Mouse (Mus musculus) thymus, adult 2 months (tissue): ENCODE results near the gene Tert. TPM values are rescaled to one million over a fixed set of nuclear protein-coding genes. Genes with fewer than 3 reads are reported as not detected.

Experiments used
- DNase-seq: peaks from one replicate; pipeline ENCODE4 v3.0.0; 2021
- H3K27ac ChIP-seq: fragments of 200-500 bp; 2 replicates; pipeline ENCODE4 v1.5.1; 2012; ENCODE audit warnings: low read length, control low read depth; ENCODE audit not compliant: control insufficient read depth, insufficient read depth
- H3K27me3 ChIP-seq: fragments of 200-500 bp; 2 replicates; pipeline ENCODE4 v1.6.1; 2012; ENCODE audit warnings: mild to moderate bottlenecking, low read length, moderate library complexity, mixed read lengths; ENCODE audit not compliant: control insufficient read depth, insufficient read depth
- H3K36me3 ChIP-seq: fragments of 200-500 bp; 2 replicates; pipeline ENCODE4 v1.6.1; 2012; ENCODE audit warnings: mild to moderate bottlenecking, low read length, moderate library complexity; ENCODE audit not compliant: control insufficient read depth, insufficient read depth
- H3K4me1 ChIP-seq: fragments of 200-500 bp; replicated peaks from 2 replicates; pipeline ENCODE4 v1.6.1; 2012; ENCODE audit warnings: low read length; ENCODE audit not compliant: control insufficient read depth, insufficient read depth
- H3K4me3 ChIP-seq: fragments of 200-500 bp; 2 replicates; pipeline ENCODE4 v1.5.1; 2012; ENCODE audit warnings: mild to moderate bottlenecking, low read length, control low read depth, moderate library complexity; ENCODE audit not compliant: control insufficient read depth, insufficient read depth
- CTCF ChIP-seq: fragments of 200-500 bp; IDR thresholded peaks from 2 replicates; pipeline ENCODE4 v1.5.1; 2012; ENCODE audit warnings: mild to moderate bottlenecking, control low read depth, low read length, moderate library complexity, borderline replicate concordance; ENCODE audit not compliant: control insufficient read depth, poor library complexity, insufficient read depth; ENCODE audit errors: extremely low read depth
- POLR2A ChIP-seq: fragments of 200-500 bp; IDR thresholded peaks from 2 replicates; pipeline ENCODE4 v1.6.1; 2012; ENCODE audit warnings: mild to moderate bottlenecking, low read length, control low read depth, moderate library complexity; ENCODE audit not compliant: control insufficient read depth, poor library complexity, insufficient read depth; ENCODE audit errors: extremely low read depth
- WGBS: fragments of 180-500 bp; shearing (Covaris S2); methylation state at CpG from one replicate; pipeline ENCODE4 v1.1.7; 2018; 5-methylcytosine and 5-hydroxymethylcytosine counted together
- polyA plus RNA-seq: library from polyadenylated mRNA; depleted of rRNA; stranded (reverse); fragments of >200 nt; gene quantifications from 2 replicates; pipeline ENCODE4 v1.2.3, GENCODE M21; 2012

Tert gene
- polyA plus RNA-seq, 1 experiment: 17.2 TPM

- Histone ChIP-seq H3K36me3 (no peaks in the 10 kb centered on the region), H3K27ac (no peak overlapping the region), H3K27me3 (no peaks in the 10 kb centered on the region; the same call in 1 of the 2 replicates), H3K4me3 (no peak overlapping the region), H3K4me1 (no peaks in the 10 kb centered on the region)
- DNase-seq: no peak
- WGBS: 92% methylated on average over 2 of the region's 2 CpGs
- TF ChIP-seq POLR2A: no peak
- no peak for TF ChIP-seq CTCF
Measured at GRCm38 (mm10) chr13:73660163-73660695, 33.5 kb downstream of the Tert start.

DNA sequence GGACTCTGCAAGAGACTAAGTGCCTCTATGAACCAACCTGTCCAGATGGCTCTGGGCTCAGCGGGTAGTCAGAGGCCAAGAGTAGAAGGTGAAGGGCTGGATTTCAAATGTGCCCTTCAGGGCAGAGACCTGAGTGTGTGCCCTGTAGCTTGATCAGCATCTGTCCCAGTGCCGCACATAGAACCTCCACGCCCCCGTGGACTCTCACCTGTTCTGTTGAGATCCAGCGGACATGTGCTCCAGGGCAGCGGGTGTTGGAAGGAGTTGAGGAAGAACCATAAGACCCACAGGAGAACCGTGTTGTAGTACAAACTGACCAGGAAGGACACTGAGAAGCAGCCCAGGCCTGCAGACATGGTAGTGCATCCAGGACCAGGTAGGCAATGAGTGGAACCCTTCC lies 48.5 kb downstream of the Tert start:
- Histone ChIP-seq H3K4me1 (peaks cover 4% of the 10 kb centered on the region), H3K4me3 (no peak overlapping the region), H3K36me3 (no peaks in the 10 kb centered on the region), H3K27ac (no peak overlapping the region), H3K27me3 (no peaks in the 10 kb centered on the region)
- no peak for TF ChIP-seq CTCF
- no peak for TF ChIP-seq POLR2A
- 94% methylated on average over 7 of the region's 7 CpGs for WGBS
- no peak for DNase-seq

DNA sequence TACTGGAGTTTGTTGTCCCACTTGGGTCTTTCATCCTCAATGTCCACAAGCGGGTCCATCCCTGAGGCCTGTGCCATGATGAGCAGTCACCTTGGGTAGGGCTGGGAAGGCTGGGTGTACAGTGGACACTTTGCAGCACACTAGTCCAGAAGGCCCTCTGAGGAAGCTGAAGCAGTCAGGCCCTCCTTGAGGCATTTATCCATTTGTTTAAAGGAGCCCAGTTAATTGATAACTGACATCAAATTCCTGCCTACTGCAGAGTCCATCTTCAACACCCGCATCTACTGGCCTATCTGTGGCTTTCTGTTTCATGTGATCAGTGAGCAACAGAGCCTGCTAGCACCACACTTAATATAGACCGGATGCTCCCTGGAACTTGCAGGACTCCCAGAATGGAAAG lies 51.1 kb downstream of the Tert start, which contains the start of gene Slc6a18:
Gene Slc6a18 (minus strand): TSS at position 171 of the 400 bp plus-strand sequence.
- no peaks in the 10 kb centered on the region for H3K27me3 ChIP-seq
- peaks cover 8% of the 10 kb centered on the region for H3K36me3 ChIP-seq
- no peak within 1 kb of the TSS for H3K27ac ChIP-seq
- no peak for DNase-seq
- H3K4me3 ChIP-seq: no peak within 1 kb of the TSS
- peaks cover 22% of the 10 kb centered on the region for H3K4me1 ChIP-seq
- no peak for TF ChIP-seq CTCF
- TF ChIP-seq POLR2A: no peak
- 95% methylated on average over 3 of the region's 3 CpGs for WGBS

DNA sequence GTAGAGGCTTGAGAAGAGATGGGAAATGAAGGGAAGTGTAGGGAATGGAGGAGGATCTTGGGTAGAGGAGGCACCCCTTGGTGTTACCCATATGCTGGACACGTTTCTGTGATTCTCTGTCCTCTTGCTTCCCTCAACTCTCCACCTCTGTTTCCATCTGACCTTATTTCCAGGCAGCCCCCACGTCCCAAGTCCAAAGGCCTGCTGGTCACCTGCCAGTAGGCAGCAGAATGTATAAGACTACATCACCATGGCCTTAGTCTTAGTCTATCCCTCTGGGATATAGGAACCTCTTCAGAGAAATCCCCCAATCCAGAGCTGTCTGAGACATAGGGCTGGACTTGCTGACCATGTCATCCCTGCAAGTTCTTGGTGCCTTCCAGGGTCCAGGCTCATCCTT lies 52.6 kb downstream of the Tert start:
- DNase-seq: no peak
- H3K4me1 ChIP-seq: peaks cover 34% of the 10 kb centered on the region
- H3K27ac ChIP-seq: no peak overlapping the region

GRCm38 (mm10) chr13:73680394-73680793 lies 53.7 kb downstream of the Tert start:
- Histone ChIP-seq H3K4me1 (peaks cover 37% of the 10 kb centered on the region), H3K27ac (no peak overlapping the region), H3K36me3 (peaks cover 8% of the 10 kb centered on the region), H3K27me3 (no peaks in the 10 kb centered on the region), H3K4me3 (no peak overlapping the region)
- WGBS: 5% methylated on average over 1 of the region's 1 CpGs
- TF ChIP-seq CTCF (no peak), POLR2A (no peak)
- no peak for DNase-seq

More for the DNA sequence above, 52.6 kb downstream of the Tert start:
- WGBS: 93% methylated on average over 2 of the region's 2 CpGs
- TF ChIP-seq CTCF: no peak
- TF ChIP-seq POLR2A: no peak
- peaks cover 8% of the 10 kb centered on the region for H3K36me3 ChIP-seq
- no peak overlapping the region for H3K4me3 ChIP-seq
- no peaks in the 10 kb centered on the region for H3K27me3 ChIP-seq

DNA sequence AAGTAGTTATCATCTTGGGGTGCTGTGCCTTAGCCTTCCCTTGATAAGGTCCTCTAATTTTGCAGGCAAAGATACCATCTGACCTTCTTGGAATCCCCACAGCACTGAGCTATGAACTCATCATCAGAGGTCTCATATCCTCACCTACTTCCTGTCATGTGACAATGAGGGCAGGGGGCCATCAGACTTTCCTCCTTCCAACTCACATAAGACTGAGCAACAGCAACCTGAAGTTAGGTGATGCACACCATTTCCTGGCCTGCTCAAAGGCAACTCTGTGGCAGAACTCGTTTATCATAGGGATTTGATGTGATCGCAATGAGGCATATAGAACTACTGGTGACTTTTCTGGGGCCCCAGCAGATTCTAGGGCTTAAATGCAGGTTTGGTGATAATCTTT lies 55.5 kb downstream of the Tert start:
- WGBS: 68% methylated on average over 2 of the region's 2 CpGs
- no peak for DNase-seq
- Histone ChIP-seq H3K27ac (0 out of 2 replicates have a peak overlapping the region, but pooled peaks have one; percentile 19), H3K36me3 (peaks cover 8% of the 10 kb centered on the region), H3K27me3 (no peaks in the 10 kb centered on the region), H3K4me1 (peaks cover 55% of the 10 kb centered on the region), H3K4me3 (no peak overlapping the region)
- TF ChIP-seq POLR2A (no peak), CTCF (no peak)

GRCm38 (mm10) chr13:73683682-73684081 lies 57.0 kb downstream of the Tert start:
- Histone ChIP-seq H3K27ac (no peak overlapping the region), H3K4me3 (no peak overlapping the region), H3K36me3 (peaks cover 8% of the 10 kb centered on the region), H3K4me1 (peaks cover 64% of the 10 kb centered on the region), H3K27me3 (no peaks in the 10 kb centered on the region)
- WGBS: 89% methylated on average over 11 of the region's 11 CpGs
- no peak for DNase-seq
- TF ChIP-seq POLR2A (no peak), CTCF (no peak)
